Mouse (Mus musculus): ENCODE results near the gene Ptf1a. TPM values are rescaled to one million over a fixed set of nuclear protein-coding genes. Genes with fewer than 3 reads are reported as not detected.

Gene Ptf1a
- total RNA-seq, 2 experiments from 2014 or later, result not detected

GRCm38 (mm10) chr2:19449308-19449707 lies 3.8 kb downstream of the Ptf1a start:
- no peak for ATAC-seq (replicated peaks; ENCODE audit: low FRiP score, poor library complexity, severe bottlenecking)

GRCm38 (mm10) chr2:19452531-19453055 lies 7.1 kb downstream of the Ptf1a start:
- no peak for ATAC-seq (replicated peaks; ENCODE audit: low FRiP score, poor library complexity, severe bottlenecking)

- no peak for ATAC-seq (replicated peaks; ENCODE audit: low FRiP score, poor library complexity, severe bottlenecking)
Measured at GRCm38 (mm10) chr2:19455228-19455627, 9.8 kb downstream of the Ptf1a start.

GRCm38 (mm10) chr2:19455857-19456482 lies 10.5 kb downstream of the Ptf1a start:
- ATAC-seq (replicated peaks; ENCODE audit: low FRiP score, poor library complexity, severe bottlenecking), result no peak

- ATAC-seq (replicated peaks; ENCODE audit: low FRiP score, poor library complexity, severe bottlenecking), result no peak
Measured at GRCm38 (mm10) chr2:19458785-19459184, 13.3 kb downstream of the Ptf1a start.

GRCm38 (mm10) chr2:19461940-19462339 lies 16.5 kb downstream of the Ptf1a start:
- no peak for ATAC-seq (replicated peaks; ENCODE audit: low FRiP score, poor library complexity, severe bottlenecking)

- ATAC-seq (replicated peaks; ENCODE audit: low FRiP score, poor library complexity, severe bottlenecking), result no peak
Measured at GRCm38 (mm10) chr2:19490262-19490661, 44.8 kb downstream of the Ptf1a start.

Other genes starting within 250 kb of the Ptf1a start
- gene Armc3, start 246.4 kb upstream of the Ptf1a start, total RNA-seq (2015; ENCODE audit: low replicate concordance), result not detected in 2 replicates
- gene Armc3, start 246.4 kb upstream of the Ptf1a start, total RNA-seq (2017; ENCODE audit: low replicate concordance), result not detected in 2 replicates
- gene Msrb2, start 74.2 kb upstream of the Ptf1a start, total RNA-seq (2015; ENCODE audit: low replicate concordance), result 4.6 and 9.8 TPM in 2 replicates
- 5.6 and 34.8 TPM in 2 replicates for gene Msrb2, start 74.2 kb upstream of the Ptf1a start, total RNA-seq (2017; ENCODE audit: low replicate concordance)
- not detected in 2 replicates for gene 4921504E06Rik, start 108.3 kb downstream of the Ptf1a start, total RNA-seq (2015; ENCODE audit: low replicate concordance)
- not detected in 2 replicates for gene 4921504E06Rik, start 108.3 kb downstream of the Ptf1a start, total RNA-seq (2017; ENCODE audit: low replicate concordance)
- gene Otud1, start 212.1 kb downstream of the Ptf1a start, total RNA-seq (2015; ENCODE audit: low replicate concordance), result 1.3 and 5.6 TPM in 2 replicates
- gene Otud1, start 212.1 kb downstream of the Ptf1a start, total RNA-seq (2017; ENCODE audit: low replicate concordance), result 2.1 and 2.8 TPM in 2 replicates